ENCODE assay signal across 8 mouse cellular contexts in the genomic region with DNA sequence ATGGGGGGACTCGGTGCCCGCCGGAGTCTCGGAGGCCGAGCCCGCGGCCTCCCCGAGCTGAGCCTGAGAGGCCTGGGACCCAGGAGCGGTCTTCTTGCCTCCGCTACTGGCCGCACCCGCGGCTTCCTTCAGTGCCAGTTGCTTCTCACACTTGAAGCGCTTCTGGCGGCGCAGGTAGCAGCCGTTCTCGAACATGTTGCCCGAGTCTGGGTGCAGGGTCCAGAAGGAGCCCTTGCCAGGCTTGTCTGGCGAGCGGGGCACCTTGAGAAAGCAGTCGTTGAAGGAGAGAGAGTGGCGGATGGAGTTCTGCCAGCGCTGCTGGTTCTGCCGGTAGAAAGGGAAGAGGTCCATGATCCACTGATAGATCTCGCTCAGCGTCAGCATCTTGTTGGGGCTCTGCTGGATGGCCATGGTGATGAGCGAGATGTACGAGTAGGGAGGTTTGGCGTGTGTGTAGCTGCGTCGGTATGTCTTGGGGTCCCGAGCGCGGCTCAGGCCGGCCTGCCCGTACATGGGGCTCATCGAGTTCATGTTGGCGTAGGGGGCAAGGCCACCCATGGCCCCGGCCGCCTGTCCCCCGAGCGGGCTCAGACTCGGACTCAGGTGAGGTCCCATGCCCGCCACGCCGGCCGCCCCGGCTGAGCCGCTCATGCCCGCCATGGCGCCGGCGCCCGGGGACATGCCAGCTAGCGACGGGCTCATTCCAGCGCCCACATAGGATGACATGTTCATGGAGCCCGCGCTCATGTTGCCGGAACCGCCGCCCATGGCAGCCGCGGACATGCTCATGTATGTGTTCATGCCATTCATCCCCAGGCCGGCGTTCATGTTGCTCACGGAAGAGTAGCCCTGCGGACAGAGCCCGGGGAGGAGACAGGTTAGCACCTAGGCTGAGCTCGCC. TPM values are rescaled to one million over a fixed set of nuclear protein-coding genes. Genes with fewer than 3 reads are reported as not detected.
A peak's percentile ranks its signal among the peaks of the same experiment; 100 is the strongest.
DNase-seq lines count a peak whose midpoint lies in the region; ATAC-seq and TF ChIP-seq lines count a peak whose summit lies in the region.
"Had no signal": no experiment of that assay in that cellular context is flagged by ENCODE, and none has a peak within 500 bp of the region (broad histone marks: within the 10 kb centered on the region; RNA-seq: fewer than 3 reads in every experiment).

No protein-coding gene starts in this region.

- 4% methylated on average over 71 of the region's 71 CpGs for WGBS in lung, adult 2 months
- WGBS in heart, embryonic 16.5 days: 2% methylated on average over 71 of the region's 71 CpGs
- 2% methylated on average over 71 of the region's 71 CpGs for WGBS in liver, embryonic 12.5 days (ENCODE audit: insufficient replicate concordance)
- WGBS in stomach, embryonic 16.5 days: 3% methylated on average over 70 of the region's 71 CpGs

- no peaks in the 10 kb centered on the region; the same call in 1 of the 2 replicates for H3K4me1 ChIP-seq in lung, adult 2 months (ENCODE audit: control insufficient read depth, insufficient read depth, low read length)
- peaks cover 20% of the 10 kb centered on the region for H3K4me1 ChIP-seq in heart, embryonic 16.5 days (ENCODE audit: control insufficient read depth, insufficient read depth, low read length)
- no peaks in the 10 kb centered on the region for H3K4me1 ChIP-seq in liver, embryonic 12.5 days
- H3K4me1 ChIP-seq in stomach, embryonic 16.5 days (ENCODE audit: control insufficient read depth, insufficient read depth, low read length): peaks cover 5% of the 10 kb centered on the region; the same call in 1 of the 2 replicates

- peak overlapping the region; percentile 64 for H3K4me3 ChIP-seq in lung, adult 2 months (replicated peaks; ENCODE audit: extremely low read depth, low read depth, low read length)
- peak overlapping the region; percentile 51 for H3K4me3 ChIP-seq in heart, embryonic 16.5 days (ENCODE audit: low read length)
- peak overlapping the region; percentile 42 for H3K4me3 ChIP-seq in liver, embryonic 12.5 days
- H3K4me3 ChIP-seq in stomach, embryonic 16.5 days (replicated peaks; ENCODE audit: low read length): peak overlapping the region; percentile 57

- H3K9me3 ChIP-seq in heart, embryonic 16.5 days (replicated peaks; ENCODE audit: control insufficient read depth, low read length): 0 out of 2 replicates have a peak, but pooled peaks cover 2% of the 10 kb centered on the region
- no peaks in the 10 kb centered on the region for H3K9me3 ChIP-seq in liver, embryonic 12.5 days (replicated peaks)
- H3K9me3 ChIP-seq in stomach, embryonic 16.5 days (replicated peaks; ENCODE audit: control insufficient read depth, low read length): no peaks in the 10 kb centered on the region

- TF ChIP-seq POLR2A in lung, adult 2 months (IDR thresholded peaks at IDR 0.05; ENCODE audit: borderline replicate concordance, extremely low read depth, low read depth, low read length): no peak

- H3K36me3 ChIP-seq in heart, embryonic 16.5 days (ENCODE audit: control insufficient read depth, insufficient read depth): no peaks in the 10 kb centered on the region
- H3K36me3 ChIP-seq in liver, embryonic 12.5 days: 0 out of 2 replicates have a peak, but pooled peaks cover 2% of the 10 kb centered on the region
- H3K36me3 ChIP-seq in stomach, embryonic 16.5 days (ENCODE audit: control insufficient read depth, insufficient read depth, low read length): no peaks in the 10 kb centered on the region

- DNase-seq in lung, adult 2 months: peak; percentile 65
- no peak for DNase-seq in lung, postnatal 25 days (ENCODE audit: low spot score)
- no peak for DNase-seq in gastrocnemius, adult 8-10 months (ENCODE audit: low spot score in 2 of 2)
- DNase-seq in layer of hippocampus, postnatal 10 days (ENCODE audit: low spot score in 2 of 2): no peak

- H3K27ac ChIP-seq in heart, embryonic 16.5 days (ENCODE audit: low read length): no peak overlapping the region
- 0 out of 2 replicates have a peak overlapping the region, but pooled peaks have one; percentile 49 for H3K27ac ChIP-seq in liver, embryonic 12.5 days
- peak overlapping the region; percentile 77 for H3K27ac ChIP-seq in stomach, embryonic 16.5 days (ENCODE audit: low read length)

- TF ChIP-seq CTCF in lung, adult 2 months (IDR thresholded peaks at IDR 0.05; ENCODE audit: insufficient read depth, low read length): no peak

- peak overlapping the region; percentile 72 for H3K4me2 ChIP-seq in heart, embryonic 16.5 days (ENCODE audit: low read depth, low read length)
- peak overlapping the region; percentile 50 for H3K4me2 ChIP-seq in liver, embryonic 12.5 days
- peak overlapping the region; percentile 68 for H3K4me2 ChIP-seq in stomach, embryonic 16.5 days (ENCODE audit: low read depth, low read length)

- peaks cover 95% of the 10 kb centered on the region for H3K27me3 ChIP-seq in heart, embryonic 16.5 days (ENCODE audit: control insufficient read depth, insufficient read depth, low read length)
- peaks cover 100% of the 10 kb centered on the region for H3K27me3 ChIP-seq in liver, embryonic 12.5 days (replicated peaks)
- peaks cover 81% of the 10 kb centered on the region for H3K27me3 ChIP-seq in stomach, embryonic 16.5 days (ENCODE audit: control insufficient read depth, insufficient read depth, low read length)

- H3K9ac ChIP-seq in heart, embryonic 16.5 days (ENCODE audit: low read length): no peak overlapping the region
- H3K9ac ChIP-seq in liver, embryonic 12.5 days: peak overlapping the region; percentile 31; the same call in 1 of the 2 replicates
- H3K9ac ChIP-seq in stomach, embryonic 16.5 days (ENCODE audit: low read length): peak overlapping the region; percentile 72

- ATAC-seq in heart, embryonic 16.5 days (replicated peaks; ENCODE audit: extremely low read depth, insufficient read depth, low FRiP score): no peak
- no peak for ATAC-seq in liver, embryonic 12.5 days
- no peak for ATAC-seq in stomach, embryonic 16.5 days (ENCODE audit: insufficient read depth, low FRiP score)

RNA-seq across cellular contexts. Expression of a gene that starts 2.5 kb away (rescaled TPM):
- 80.1 and 106 TPM in 2 replicates for polyA plus RNA-seq in lung, adult 2 months (2012; rRNA removed)
- 0.63 and 2.7 TPM in 2 replicates for polyA plus RNA-seq in heart, embryonic 16.5 days (2015; fragmentation: Nextera tagmentation; extraction: Ambion mirVana)
- 5.0 and 5.4 TPM in 2 replicates for polyA plus RNA-seq in liver, embryonic 12.5 days (2016; fragmentation: Nextera tagmentation; extraction: Ambion mirVana)
- 8.3 and 8.5 TPM in 2 replicates for polyA plus RNA-seq in stomach, embryonic 16.5 days (2015; fragmentation: Nextera tagmentation; extraction: Ambion mirVana)
- not detected for total RNA-seq in gastrocnemius, adult 8-10 months (2022)
- total RNA-seq in layer of hippocampus, postnatal 10 days (2021): not detected
- total RNA-seq: adrenal gland, adult 18-20 months had no signal
